17 mouse cellular contexts compared by ENCODE assay signal in the genomic region with DNA sequence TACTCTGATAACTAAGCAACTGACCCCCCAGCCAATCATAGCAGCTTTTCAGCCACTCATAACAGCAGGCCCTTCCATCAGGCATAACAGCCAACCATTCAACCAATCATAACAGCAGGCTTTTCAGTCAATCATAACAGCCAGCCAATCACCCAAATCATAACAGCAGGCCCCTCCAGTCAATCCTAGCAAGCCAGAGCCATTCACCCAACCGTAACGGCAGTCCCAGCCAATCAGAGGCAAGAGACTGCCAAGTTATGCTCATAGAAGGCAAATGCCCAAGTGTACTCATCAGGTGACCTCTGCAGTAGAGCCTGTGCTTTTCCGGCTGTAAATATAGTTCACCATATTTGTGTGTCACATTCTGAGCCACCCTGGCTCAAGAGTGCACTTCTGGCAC.
"Had no signal": no experiment of that assay in that cellular context is flagged by ENCODE, and none has a peak within 500 bp of the region (broad histone marks: within the 10 kb centered on the region; RNA-seq: fewer than 3 reads in every experiment).

No protein-coding gene starts in this region.

- H3K4me2 ChIP-seq: lung, embryonic 14.5 days; midbrain, embryonic 12.5 days; neural tube, embryonic 13.5 days; neural tube, embryonic 15.5 days had no signal

- H3K27ac ChIP-seq: midbrain, embryonic 10.5 days; midbrain, embryonic 12.5 days; neural tube, embryonic 13.5 days; neural tube, embryonic 15.5 days had no signal

- H3K27me3 ChIP-seq: midbrain, embryonic 12.5 days; neural tube, embryonic 13.5 days; neural tube, embryonic 15.5 days had no signal

- H3K4me1 ChIP-seq: midbrain, embryonic 10.5 days had no signal

- ATAC-seq: midbrain, embryonic 16.5 days had no signal

- DNase-seq: lung, embryonic 14.5 days; lung, postnatal 10 days; lung, postnatal 4 days; midbrain, embryonic 14.5 days; retina, postnatal 1 day; right cerebral cortex, postnatal 25 days; right cerebral cortex, postnatal 4 days; spleen, adult 18-20 months; thymus, adult 18-20 months; thymus, postnatal 14 days; thymus, postnatal 36 days had no signal

- H3K9me3 ChIP-seq: midbrain, embryonic 12.5 days; neural tube, embryonic 15.5 days had no signal

- H3K9ac ChIP-seq: lung, embryonic 14.5 days; midbrain, embryonic 12.5 days; neural tube, embryonic 13.5 days; neural tube, embryonic 15.5 days had no signal

- H3K4me3 ChIP-seq: midbrain, embryonic 10.5 days; midbrain, embryonic 12.5 days; myocyte; neural tube, embryonic 13.5 days; neural tube, embryonic 15.5 days had no signal

- H3K36me3 ChIP-seq: midbrain, embryonic 10.5 days; neural tube, embryonic 13.5 days; neural tube, embryonic 15.5 days had no signal
